Mouse (Mus musculus): Measurements from ENCODE around the gene Gm47985. TPM values are rescaled to one million over a fixed set of nuclear protein-coding genes. Genes with fewer than 3 reads are reported as not detected.
"Not testable (repeated sequence)": the region's sequence is repeated elsewhere in the genome, so short reads cannot be mapped to it uniquely, and the experiment has no call there.

Gene Gm47985
- polyA plus RNA-seq, 1 experiment from 2014 or later, result 0.25 TPM

DNA sequence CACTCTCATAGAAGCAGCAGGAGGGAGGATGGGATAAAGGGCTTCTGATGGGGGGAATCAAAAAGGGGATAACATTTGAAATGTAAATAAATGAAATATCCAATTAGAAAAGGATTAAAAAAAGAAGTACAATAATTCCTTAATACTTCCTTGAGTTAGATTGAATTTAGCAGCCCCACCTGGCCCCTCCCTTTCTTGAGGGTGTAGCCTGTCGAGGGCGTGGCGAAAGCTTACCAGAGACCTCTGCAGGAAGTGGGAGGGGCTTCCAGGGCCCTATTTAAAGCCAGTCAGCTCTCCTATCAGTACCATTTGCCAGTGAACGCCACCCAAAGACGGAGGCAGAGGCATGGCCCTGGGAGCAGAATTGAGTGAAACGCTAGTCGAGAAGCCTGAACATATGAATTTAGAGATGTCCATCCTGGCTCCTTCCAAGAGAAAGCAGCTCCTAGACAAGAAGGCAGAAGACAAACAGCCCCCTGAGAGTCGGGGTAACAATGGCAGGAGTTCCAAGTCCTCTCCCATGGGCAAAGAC lies 27.6 kb downstream of the Gm47985 start, which contains the start of gene Gm47996:
Gene Gm47996 (plus strand): TSS at position 308 of the 532 bp plus-strand sequence.
- H3K4me3 ChIP-seq; H3K27me3 ChIP-seq; H3K36me3 ChIP-seq (ENCODE audit: poor library complexity, severe bottlenecking); H3K9ac ChIP-seq; H3K9me3 ChIP-seq (replicated peaks); ATAC-seq; H3K27ac ChIP-seq; H3K4me2 ChIP-seq; H3K4me1 ChIP-seq: not testable (repeated sequence)
- WGBS, result 94% methylated on average over 6 of the region's 8 CpGs

DNA sequence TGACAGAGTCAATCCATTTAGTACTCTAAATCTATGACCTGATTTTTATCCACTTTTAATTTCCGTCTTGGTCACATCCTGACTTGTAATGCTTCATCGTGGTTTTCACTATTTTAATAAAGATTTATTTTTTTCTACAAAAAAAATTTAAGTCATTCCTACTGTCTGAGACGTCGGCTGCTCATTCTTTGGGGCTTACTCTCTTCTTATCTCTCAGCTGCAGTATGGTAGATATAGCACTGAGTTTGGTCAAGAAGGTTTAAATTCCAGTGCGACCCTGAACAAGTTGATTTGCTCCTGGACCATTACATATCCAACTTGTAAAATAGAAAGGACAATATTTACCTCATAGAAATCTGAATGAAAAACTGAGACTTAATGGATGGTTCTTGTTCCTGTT lies 29.3 kb downstream of the Gm47985 start:
- not testable (repeated sequence) for H3K27ac ChIP-seq; H3K4me3 ChIP-seq; H3K9ac ChIP-seq; H3K4me2 ChIP-seq; H3K36me3 ChIP-seq (ENCODE audit: poor library complexity, severe bottlenecking); H3K9me3 ChIP-seq (replicated peaks); H3K4me1 ChIP-seq; ATAC-seq; H3K27me3 ChIP-seq
- 95% methylated on average over 5 of the region's 5 CpGs for WGBS

DNA sequence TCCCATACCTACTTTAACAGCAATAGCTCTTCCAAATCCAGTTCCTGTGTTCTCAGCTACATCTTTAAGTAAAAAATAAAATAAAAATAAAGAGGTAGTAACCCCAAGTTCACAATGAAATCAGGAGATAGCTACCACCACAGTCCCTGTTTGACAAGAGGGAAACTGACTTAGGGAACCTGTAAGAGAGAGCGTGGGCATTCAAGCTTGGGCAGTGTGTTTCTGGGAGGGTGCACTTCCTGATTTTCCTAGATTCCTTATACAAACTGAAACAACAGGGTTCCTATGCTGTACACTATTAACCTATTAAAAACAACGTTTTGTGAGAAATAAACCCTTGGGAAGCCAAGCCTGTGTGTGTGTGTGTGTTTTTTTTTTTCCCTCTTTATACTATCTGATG lies 32.5 kb downstream of the Gm47985 start:
- H3K27ac ChIP-seq, result no peak overlapping the region
- ATAC-seq, result no peak
- H3K9me3 ChIP-seq (replicated peaks), result no peaks in the 10 kb centered on the region
- 78% methylated on average over 2 of the region's 2 CpGs for WGBS
- H3K4me3 ChIP-seq, result no peak overlapping the region
- no peaks in the 10 kb centered on the region for H3K27me3 ChIP-seq
- no peak overlapping the region for H3K4me2 ChIP-seq
- no peaks in the 10 kb centered on the region; the same call in 1 of the 2 replicates for H3K4me1 ChIP-seq
- no peak overlapping the region for H3K9ac ChIP-seq
- H3K36me3 ChIP-seq (ENCODE audit: poor library complexity, severe bottlenecking), result no peaks in the 10 kb centered on the region

DNA sequence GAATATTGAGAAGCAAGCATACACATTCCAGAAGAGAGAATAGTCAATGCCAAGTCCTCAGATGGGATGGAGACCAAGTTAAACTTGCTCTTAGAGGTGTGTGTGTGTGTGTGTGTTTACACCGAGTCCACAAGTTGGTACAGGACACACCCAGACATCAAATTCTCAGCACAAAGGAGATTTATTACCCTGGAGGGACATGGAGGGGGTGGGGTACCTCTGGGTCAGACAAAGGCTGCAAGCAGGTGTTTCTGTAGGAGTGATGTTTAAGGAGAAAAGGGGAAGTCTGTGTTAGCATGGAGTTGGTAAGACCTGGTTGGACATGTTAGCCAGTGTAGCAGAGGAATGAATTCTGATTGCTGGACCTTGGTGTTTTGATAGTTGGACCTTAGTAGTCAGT lies 33.6 kb downstream of the Gm47985 start:
- Histone ChIP-seq H3K9me3 (replicated peaks) (no peaks in the 10 kb centered on the region), H3K4me1 (no peaks in the 10 kb centered on the region; the same call in 1 of the 2 replicates), H3K9ac (no peak overlapping the region), H3K36me3 (ENCODE audit: poor library complexity, severe bottlenecking) (no peaks in the 10 kb centered on the region), H3K4me3 (no peak overlapping the region), H3K27ac (no peak overlapping the region), H3K4me2 (no peak overlapping the region), H3K27me3 (no peaks in the 10 kb centered on the region)
- WGBS, result 83% methylated on average over 1 of the region's 1 CpGs
- no peak for ATAC-seq

DNA sequence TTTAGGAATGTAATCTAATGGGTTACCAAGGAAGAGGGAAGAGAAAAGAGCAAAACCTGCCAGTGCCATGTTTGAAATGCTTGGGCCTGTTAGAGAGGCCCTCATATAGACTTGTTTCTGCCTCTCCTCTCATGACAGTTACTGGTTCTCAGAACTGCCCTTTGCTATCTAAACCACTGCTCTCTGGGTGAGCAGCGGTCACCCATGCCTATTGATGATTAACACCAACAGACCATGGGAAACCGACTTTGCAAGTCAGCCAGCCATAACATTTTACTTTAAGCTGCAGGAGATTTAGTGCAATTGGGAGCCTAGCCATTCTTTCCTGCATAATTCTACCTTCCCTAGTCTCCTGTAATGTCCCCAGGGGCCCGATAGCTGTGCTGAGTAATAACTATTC lies 34.1 kb downstream of the Gm47985 start:
- ATAC-seq, result no peak
- WGBS, result 73% methylated on average over 3 of the region's 3 CpGs
- no peaks in the 10 kb centered on the region; the same call in 1 of the 2 replicates for H3K4me1 ChIP-seq
- H3K27ac ChIP-seq, result no peak overlapping the region
- no peaks in the 10 kb centered on the region for H3K36me3 ChIP-seq (ENCODE audit: poor library complexity, severe bottlenecking)
- no peak overlapping the region for H3K4me2 ChIP-seq
- H3K27me3 ChIP-seq, result no peaks in the 10 kb centered on the region
- H3K9ac ChIP-seq, result no peak overlapping the region
- no peaks in the 10 kb centered on the region for H3K9me3 ChIP-seq (replicated peaks)
- H3K4me3 ChIP-seq, result no peak overlapping the region

DNA sequence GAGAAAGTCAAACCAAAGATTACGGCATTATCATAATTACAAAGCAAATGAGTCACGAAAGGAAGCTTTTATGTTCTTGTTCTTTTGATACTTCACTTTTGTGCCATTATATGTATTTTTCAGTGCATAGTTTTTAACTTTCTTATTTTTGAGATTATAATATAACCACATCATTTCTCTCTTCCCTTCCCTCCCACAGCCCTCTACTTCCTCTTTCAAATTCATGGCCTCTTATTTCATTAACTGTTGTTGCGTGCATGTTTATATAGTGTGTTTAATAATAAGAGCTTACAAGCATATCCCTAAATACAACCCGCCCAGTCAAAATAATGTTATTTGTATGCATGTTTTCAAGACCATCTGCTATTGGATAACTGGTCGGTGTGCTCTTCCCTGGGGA lies 36.7 kb downstream of the Gm47985 start:
- H3K4me3 ChIP-seq, result no peak overlapping the region
- H3K4me1 ChIP-seq, result no peaks in the 10 kb centered on the region; the same call in 1 of the 2 replicates
- H3K4me2 ChIP-seq, result no peak overlapping the region
- H3K36me3 ChIP-seq (ENCODE audit: poor library complexity, severe bottlenecking), result no peaks in the 10 kb centered on the region
- H3K27me3 ChIP-seq, result no peaks in the 10 kb centered on the region
- H3K9ac ChIP-seq, result no peak overlapping the region
- H3K9me3 ChIP-seq (replicated peaks), result no peaks in the 10 kb centered on the region
- 91% methylated on average over 5 of the region's 5 CpGs for WGBS
- no peak overlapping the region for H3K27ac ChIP-seq
- no peak for ATAC-seq

DNA sequence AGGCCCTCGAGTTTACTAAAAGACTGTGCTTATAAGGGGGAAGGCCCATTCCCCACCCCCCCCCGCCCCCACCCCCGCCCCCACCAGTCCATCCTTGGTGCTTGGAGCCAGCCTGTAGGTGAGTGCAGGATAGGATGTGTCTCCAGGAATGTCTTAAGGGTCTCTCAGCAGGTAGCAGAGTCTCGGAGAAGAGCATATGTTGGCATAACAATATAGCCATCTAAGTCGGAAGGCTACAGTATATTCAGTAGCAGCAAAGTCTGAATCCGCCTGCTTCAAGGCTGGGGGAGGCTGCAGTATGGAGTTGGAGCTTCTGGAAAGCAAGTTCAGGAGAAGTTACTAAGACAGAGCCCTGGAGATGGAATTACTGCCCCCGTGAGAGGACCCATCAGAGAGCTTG lies 37.8 kb downstream of the Gm47985 start:
- H3K9ac ChIP-seq, result no peak overlapping the region
- H3K27ac ChIP-seq, result no peak overlapping the region
- H3K36me3 ChIP-seq (ENCODE audit: poor library complexity, severe bottlenecking), result no peaks in the 10 kb centered on the region
- no peak overlapping the region for H3K4me3 ChIP-seq
- 65% methylated on average over 7 of the region's 7 CpGs for WGBS
- no peaks in the 10 kb centered on the region for H3K4me1 ChIP-seq
- ATAC-seq, result no peak
- no peaks in the 10 kb centered on the region for H3K27me3 ChIP-seq
- no peak overlapping the region for H3K4me2 ChIP-seq
- H3K9me3 ChIP-seq (replicated peaks), result no peaks in the 10 kb centered on the region

DNA sequence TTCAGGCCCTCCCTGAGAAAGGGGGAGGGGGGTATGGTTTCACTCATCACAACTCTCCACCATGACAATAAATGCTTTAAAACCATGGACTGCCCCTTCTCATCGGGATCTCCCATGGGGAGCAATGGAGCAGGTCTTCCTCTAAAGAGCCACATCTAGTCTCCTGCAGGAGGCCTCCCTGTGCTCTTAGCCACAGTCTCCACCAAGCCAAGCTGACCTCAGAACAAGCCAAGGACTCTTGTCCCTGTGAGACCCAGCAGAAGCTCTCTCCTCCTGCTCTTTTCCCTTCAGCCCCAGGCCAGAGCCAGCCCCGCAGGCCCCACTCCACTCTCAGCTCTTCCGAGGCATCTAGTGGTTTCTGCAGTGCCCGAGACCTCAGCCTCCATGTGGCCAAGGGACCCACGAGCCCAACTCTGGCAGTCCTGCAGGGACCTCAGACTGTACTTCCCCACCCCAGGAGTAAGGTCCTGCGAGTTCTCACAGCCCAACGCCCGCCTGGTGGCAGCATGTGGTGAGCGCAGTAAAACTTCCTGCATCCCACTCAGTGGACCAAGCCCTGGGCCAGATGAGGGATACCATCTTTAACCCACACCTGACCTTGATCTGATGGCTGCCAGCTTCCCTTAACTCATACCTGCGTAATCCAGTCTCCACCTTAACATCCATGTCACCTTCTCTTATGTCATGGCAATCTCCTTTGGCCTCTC lies 40.4 kb downstream of the Gm47985 start:
- Histone ChIP-seq H3K36me3 (ENCODE audit: poor library complexity, severe bottlenecking) (no peaks in the 10 kb centered on the region), H3K4me1 (no peaks in the 10 kb centered on the region), H3K9ac (no peak overlapping the region), H3K4me2 (no peak overlapping the region), H3K27ac (no peak overlapping the region), H3K4me3 (no peak overlapping the region), H3K27me3 (no peaks in the 10 kb centered on the region), H3K9me3 (replicated peaks) (no peaks in the 10 kb centered on the region)
- WGBS, result 86% methylated on average over 10 of the region's 10 CpGs
- ATAC-seq, result no peak

DNA sequence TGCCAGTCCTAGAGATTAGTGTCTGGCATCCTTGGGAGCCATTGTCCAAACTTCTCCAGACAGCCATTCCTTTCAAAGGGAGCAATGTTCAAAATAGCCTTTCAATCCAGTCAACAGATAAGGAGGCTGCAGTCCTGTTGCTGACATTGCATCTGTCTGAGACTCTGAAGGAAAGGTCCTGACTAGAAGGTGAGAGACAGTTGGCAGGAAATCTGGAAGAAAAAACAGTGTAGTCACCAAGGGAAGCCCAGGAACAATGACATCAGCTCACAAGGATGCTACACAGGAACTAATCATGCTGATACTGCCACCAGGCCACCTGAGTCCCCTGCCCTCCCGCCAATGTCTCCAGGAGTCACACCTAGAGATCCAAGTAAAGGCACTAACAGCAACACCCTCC lies 41.0 kb downstream of the Gm47985 start:
- H3K4me2 ChIP-seq, result no peak overlapping the region
- H3K36me3 ChIP-seq (ENCODE audit: poor library complexity, severe bottlenecking), result no peaks in the 10 kb centered on the region
- H3K4me1 ChIP-seq, result no peaks in the 10 kb centered on the region
- H3K4me3 ChIP-seq, result no peak overlapping the region
- no peaks in the 10 kb centered on the region for H3K27me3 ChIP-seq
- H3K9me3 ChIP-seq (replicated peaks), result no peaks in the 10 kb centered on the region
- ATAC-seq, result no peak
- H3K27ac ChIP-seq, result no peak overlapping the region
- no peak overlapping the region for H3K9ac ChIP-seq
- WGBS, result 86% methylated on average over 1 of the region's 1 CpGs

DNA sequence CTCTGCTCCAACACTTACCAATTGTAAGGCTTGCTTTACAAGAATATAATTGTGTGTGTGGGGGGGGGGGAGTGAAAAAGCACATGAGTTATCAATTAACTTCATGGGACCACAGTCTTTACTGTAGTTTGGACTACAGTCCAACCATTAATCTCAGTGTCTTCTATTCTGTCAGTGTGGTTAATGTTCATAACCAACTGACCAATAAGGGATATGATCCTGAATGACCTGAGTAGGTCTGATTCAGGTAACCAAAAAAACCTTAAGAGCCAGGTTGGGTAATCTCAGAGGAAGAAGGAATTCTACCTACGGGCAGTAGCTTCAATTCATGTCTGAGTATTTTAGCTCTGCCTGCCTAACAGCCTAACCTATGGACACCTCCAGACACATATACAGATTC lies 42.2 kb downstream of the Gm47985 start:
- no peak overlapping the region for H3K9ac ChIP-seq
- no peaks in the 10 kb centered on the region for H3K27me3 ChIP-seq
- H3K36me3 ChIP-seq (ENCODE audit: poor library complexity, severe bottlenecking), result no peaks in the 10 kb centered on the region
- H3K4me1 ChIP-seq, result no peaks in the 10 kb centered on the region
- H3K4me3 ChIP-seq, result no peak overlapping the region
- H3K27ac ChIP-seq, result no peak overlapping the region
- WGBS, result 94% methylated on average over 1 of the region's 1 CpGs
- no peak overlapping the region for H3K4me2 ChIP-seq
- ATAC-seq, result no peak
- no peaks in the 10 kb centered on the region for H3K9me3 ChIP-seq (replicated peaks)

DNA sequence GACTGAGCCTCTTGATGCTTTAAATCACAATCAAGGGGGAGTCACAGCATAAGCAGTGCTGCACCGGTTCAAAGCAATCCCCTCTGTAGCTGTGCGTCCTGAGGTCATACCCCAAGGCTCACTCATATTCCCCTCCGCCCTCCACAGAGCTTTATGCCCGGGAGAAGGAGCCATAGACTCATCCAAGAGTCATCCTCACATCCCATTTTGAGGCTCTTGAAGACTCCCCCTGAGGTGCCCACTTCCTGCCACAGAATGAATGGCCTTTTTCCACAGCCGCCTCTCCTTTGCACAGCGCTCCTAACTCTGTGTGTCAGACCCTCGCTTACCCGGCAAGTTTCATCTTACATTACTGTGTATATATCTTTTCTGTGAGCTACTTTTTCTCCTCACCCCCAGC lies 45.2 kb downstream of the Gm47985 start:
- no peak for ATAC-seq
- Histone ChIP-seq H3K4me2 (no peak overlapping the region), H3K36me3 (ENCODE audit: poor library complexity, severe bottlenecking) (no peaks in the 10 kb centered on the region), H3K27ac (no peak overlapping the region), H3K9me3 (replicated peaks) (no peaks in the 10 kb centered on the region), H3K9ac (no peak overlapping the region), H3K4me1 (no peaks in the 10 kb centered on the region), H3K27me3 (no peaks in the 10 kb centered on the region), H3K4me3 (no peak overlapping the region)
- WGBS, result 88% methylated on average over 8 of the region's 8 CpGs

DNA sequence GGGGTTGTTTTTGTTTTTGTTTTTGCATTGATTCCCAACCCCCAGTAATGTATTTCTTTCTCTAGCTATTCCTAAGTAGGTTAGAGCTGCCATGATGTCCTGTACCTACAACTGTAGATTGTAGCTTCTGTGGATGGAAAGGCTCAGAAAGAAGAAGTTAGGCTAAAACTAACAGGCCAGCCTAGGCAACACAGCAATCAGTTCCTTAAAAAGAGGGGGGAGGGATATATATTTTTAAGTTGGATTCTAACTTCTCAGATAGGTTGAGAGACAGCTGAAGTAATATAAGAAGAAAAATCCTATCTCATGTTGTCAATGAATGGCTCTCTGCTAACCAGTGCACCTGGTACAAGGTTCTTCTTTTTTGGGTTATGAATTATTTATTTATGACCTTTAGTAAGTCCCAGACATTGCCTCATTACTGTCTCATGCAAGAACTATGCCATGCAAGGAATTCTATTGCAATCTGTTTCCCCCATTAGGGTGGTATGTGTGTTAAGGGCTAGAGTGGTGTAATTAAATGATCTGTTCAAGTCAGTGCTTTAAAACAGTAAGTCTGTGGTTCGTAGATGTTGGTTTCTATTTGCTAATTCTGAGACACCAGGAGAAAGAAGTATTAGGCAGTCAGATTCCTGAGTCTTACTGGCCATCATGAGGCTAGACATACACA lies 46.1 kb downstream of the Gm47985 start:
- H3K4me1 ChIP-seq, result no peaks in the 10 kb centered on the region

More for the DNA sequence above, 46.1 kb downstream of the Gm47985 start:
- no peak overlapping the region for H3K4me3 ChIP-seq
- no peak overlapping the region for H3K27ac ChIP-seq
- H3K36me3 ChIP-seq (ENCODE audit: poor library complexity, severe bottlenecking), result no peaks in the 10 kb centered on the region
- 72% methylated on average over 1 of the region's 1 CpGs for WGBS
- no peak for ATAC-seq
- H3K9me3 ChIP-seq (replicated peaks), result no peaks in the 10 kb centered on the region
- no peak overlapping the region for H3K9ac ChIP-seq
- no peaks in the 10 kb centered on the region for H3K27me3 ChIP-seq
- no peak overlapping the region for H3K4me2 ChIP-seq

Measured in forebrain, embryonic 13.5 days (tissue).